Mouse (Mus musculus): ENCODE data around the gene Larp1. TPM values are rescaled to one million over a fixed set of nuclear protein-coding genes. Genes with fewer than 3 reads are reported as not detected.

Gene Larp1
- polyA plus RNA-seq, 1 experiment from 2014 or later = 18.5 TPM

GRCm38 (mm10) chr11:58018701-58019100 is 9.8 kb downstream of the Larp1 start:
- H3K9me3 ChIP-seq (ENCODE audit: control insufficient read depth, low read length) = no peaks in the 10 kb centered on the region
- H3K36me3 ChIP-seq (ENCODE audit: control insufficient read depth, insufficient read depth) = no peaks in the 10 kb centered on the region
- no peak overlapping the region for H3K27ac ChIP-seq (ENCODE audit: low read length)
- H3K4me3 ChIP-seq (replicated peaks; ENCODE audit: low read length) = no peak overlapping the region
- H3K4me1 ChIP-seq (replicated peaks; ENCODE audit: control insufficient read depth, insufficient read depth, low read length) = peaks cover 25% of the 10 kb centered on the region
- ATAC-seq = no peak
- no peak overlapping the region for H3K4me2 ChIP-seq (ENCODE audit: low read length)
- H3K9ac ChIP-seq (replicated peaks; ENCODE audit: low read depth, low read length) = no peak overlapping the region
- 89% methylated on average over 4 of the region's 4 CpGs for WGBS
- H3K27me3 ChIP-seq (replicated peaks; ENCODE audit: control insufficient read depth, insufficient read depth, low read length) = no peaks in the 10 kb centered on the region

GRCm38 (mm10) chr11:58021095-58021494 is 12.2 kb downstream of the Larp1 start:
- ATAC-seq = no peak
- Histone ChIP-seq H3K36me3 (ENCODE audit: control insufficient read depth, insufficient read depth) (no peaks in the 10 kb centered on the region), H3K9ac (replicated peaks; ENCODE audit: low read depth, low read length) (no peak overlapping the region), H3K27ac (ENCODE audit: low read length) (no peak overlapping the region), H3K27me3 (replicated peaks; ENCODE audit: control insufficient read depth, insufficient read depth, low read length) (no peaks in the 10 kb centered on the region), H3K9me3 (ENCODE audit: control insufficient read depth, low read length) (no peaks in the 10 kb centered on the region), H3K4me2 (ENCODE audit: low read length) (no peak overlapping the region), H3K4me3 (replicated peaks; ENCODE audit: low read length) (no peak overlapping the region), H3K4me1 (replicated peaks; ENCODE audit: control insufficient read depth, insufficient read depth, low read length) (peaks cover 25% of the 10 kb centered on the region)
- WGBS = 72% methylated on average over 1 of the region's 1 CpGs

GRCm38 (mm10) chr11:58021618-58022017 is 12.8 kb downstream of the Larp1 start:
- WGBS = 69% methylated on average over 2 of the region's 2 CpGs
- H3K36me3 ChIP-seq (ENCODE audit: control insufficient read depth, insufficient read depth) = no peaks in the 10 kb centered on the region
- H3K27me3 ChIP-seq (replicated peaks; ENCODE audit: control insufficient read depth, insufficient read depth, low read length) = no peaks in the 10 kb centered on the region
- ATAC-seq = no peak
- peaks cover 20% of the 10 kb centered on the region for H3K4me1 ChIP-seq (replicated peaks; ENCODE audit: control insufficient read depth, insufficient read depth, low read length)
- no peaks in the 10 kb centered on the region for H3K9me3 ChIP-seq (ENCODE audit: control insufficient read depth, low read length)
- no peak overlapping the region for H3K27ac ChIP-seq (ENCODE audit: low read length)
- H3K4me3 ChIP-seq (replicated peaks; ENCODE audit: low read length) = no peak overlapping the region
- no peak overlapping the region for H3K4me2 ChIP-seq (ENCODE audit: low read length)
- H3K9ac ChIP-seq (replicated peaks; ENCODE audit: low read depth, low read length) = no peak overlapping the region

- Histone ChIP-seq H3K4me1 (replicated peaks; ENCODE audit: control insufficient read depth, insufficient read depth, low read length) (peaks cover 5% of the 10 kb centered on the region), H3K27ac (ENCODE audit: low read length) (no peak overlapping the region), H3K9ac (replicated peaks; ENCODE audit: low read depth, low read length) (no peak overlapping the region), H3K9me3 (ENCODE audit: control insufficient read depth, low read length) (no peaks in the 10 kb centered on the region), H3K4me2 (ENCODE audit: low read length) (no peak overlapping the region), H3K27me3 (replicated peaks; ENCODE audit: control insufficient read depth, insufficient read depth, low read length) (no peaks in the 10 kb centered on the region), H3K4me3 (replicated peaks; ENCODE audit: low read length) (no peak overlapping the region), H3K36me3 (ENCODE audit: control insufficient read depth, insufficient read depth) (no peaks in the 10 kb centered on the region)
- no peak for ATAC-seq
- WGBS = 100% methylated on average over 1 of the region's 1 CpGs
Observed at GRCm38 (mm10) chr11:58024271-58024670, 15.4 kb downstream of the Larp1 start.

GRCm38 (mm10) chr11:58024671-58025070 is 15.8 kb downstream of the Larp1 start:
- no peak for ATAC-seq
- Histone ChIP-seq H3K27ac (ENCODE audit: low read length) (no peak overlapping the region), H3K9me3 (ENCODE audit: control insufficient read depth, low read length) (no peaks in the 10 kb centered on the region), H3K36me3 (ENCODE audit: control insufficient read depth, insufficient read depth) (no peaks in the 10 kb centered on the region), H3K27me3 (replicated peaks; ENCODE audit: control insufficient read depth, insufficient read depth, low read length) (no peaks in the 10 kb centered on the region), H3K4me1 (replicated peaks; ENCODE audit: control insufficient read depth, insufficient read depth, low read length) (peaks cover 5% of the 10 kb centered on the region), H3K4me2 (ENCODE audit: low read length) (no peak overlapping the region), H3K4me3 (replicated peaks; ENCODE audit: low read length) (no peak overlapping the region), H3K9ac (replicated peaks; ENCODE audit: low read depth, low read length) (no peak overlapping the region)
- 94% methylated on average over 2 of the region's 2 CpGs for WGBS

GRCm38 (mm10) chr11:58025881-58026280 is 17.0 kb downstream of the Larp1 start:
- H3K27me3 ChIP-seq (replicated peaks; ENCODE audit: control insufficient read depth, insufficient read depth, low read length) = no peaks in the 10 kb centered on the region
- H3K4me1 ChIP-seq (replicated peaks; ENCODE audit: control insufficient read depth, insufficient read depth, low read length) = peaks cover 1% of the 10 kb centered on the region
- ATAC-seq = no peak
- no peak overlapping the region for H3K9ac ChIP-seq (replicated peaks; ENCODE audit: low read depth, low read length)
- H3K27ac ChIP-seq (ENCODE audit: low read length) = no peak overlapping the region
- H3K4me2 ChIP-seq (ENCODE audit: low read length) = no peak overlapping the region
- WGBS = 93% methylated on average over 4 of the region's 4 CpGs
- H3K9me3 ChIP-seq (ENCODE audit: control insufficient read depth, low read length) = no peaks in the 10 kb centered on the region
- no peaks in the 10 kb centered on the region for H3K36me3 ChIP-seq (ENCODE audit: control insufficient read depth, insufficient read depth)
- no peak overlapping the region for H3K4me3 ChIP-seq (replicated peaks; ENCODE audit: low read length)

GRCm38 (mm10) chr11:58026337-58026736 is 17.5 kb downstream of the Larp1 start:
- ATAC-seq = no peak
- H3K4me1 ChIP-seq (replicated peaks; ENCODE audit: control insufficient read depth, insufficient read depth, low read length) = no peaks in the 10 kb centered on the region
- WGBS = 65% methylated on average over 3 of the region's 3 CpGs

GRCm38 (mm10) chr11:58026860-58027259 is 18.0 kb downstream of the Larp1 start:
- H3K27ac ChIP-seq (ENCODE audit: low read length) = no peak overlapping the region
- no peak overlapping the region for H3K4me3 ChIP-seq (replicated peaks; ENCODE audit: low read length)
- no peaks in the 10 kb centered on the region for H3K36me3 ChIP-seq (ENCODE audit: control insufficient read depth, insufficient read depth)
- no peak for ATAC-seq
- 47% methylated on average over 1 of the region's 1 CpGs for WGBS
- no peak overlapping the region for H3K9ac ChIP-seq (replicated peaks; ENCODE audit: low read depth, low read length)
- H3K27me3 ChIP-seq (replicated peaks; ENCODE audit: control insufficient read depth, insufficient read depth, low read length) = no peaks in the 10 kb centered on the region
- H3K9me3 ChIP-seq (ENCODE audit: control insufficient read depth, low read length) = no peaks in the 10 kb centered on the region
- H3K4me1 ChIP-seq (replicated peaks; ENCODE audit: control insufficient read depth, insufficient read depth, low read length) = no peaks in the 10 kb centered on the region
- H3K4me2 ChIP-seq (ENCODE audit: low read length) = no peak overlapping the region

More at GRCm38 (mm10) chr11:58026337-58026736, 17.5 kb downstream of the Larp1 start:
- Histone ChIP-seq H3K27ac (ENCODE audit: low read length) (no peak overlapping the region), H3K4me2 (ENCODE audit: low read length) (no peak overlapping the region), H3K4me3 (replicated peaks; ENCODE audit: low read length) (no peak overlapping the region), H3K27me3 (replicated peaks; ENCODE audit: control insufficient read depth, insufficient read depth, low read length) (no peaks in the 10 kb centered on the region), H3K36me3 (ENCODE audit: control insufficient read depth, insufficient read depth) (no peaks in the 10 kb centered on the region), H3K9me3 (ENCODE audit: control insufficient read depth, low read length) (no peaks in the 10 kb centered on the region), H3K9ac (replicated peaks; ENCODE audit: low read depth, low read length) (no peak overlapping the region)

GRCm38 (mm10) chr11:58028981-58029380 is 20.1 kb downstream of the Larp1 start:
- Histone ChIP-seq H3K36me3 (ENCODE audit: control insufficient read depth, insufficient read depth) (no peaks in the 10 kb centered on the region), H3K27ac (ENCODE audit: low read length) (no peak overlapping the region), H3K4me2 (ENCODE audit: low read length) (no peak overlapping the region), H3K4me3 (replicated peaks; ENCODE audit: low read length) (no peak overlapping the region), H3K27me3 (replicated peaks; ENCODE audit: control insufficient read depth, insufficient read depth, low read length) (no peaks in the 10 kb centered on the region), H3K9ac (replicated peaks; ENCODE audit: low read depth, low read length) (no peak overlapping the region), H3K9me3 (ENCODE audit: control insufficient read depth, low read length) (no peaks in the 10 kb centered on the region), H3K4me1 (replicated peaks; ENCODE audit: control insufficient read depth, insufficient read depth, low read length) (no peaks in the 10 kb centered on the region)
- WGBS = 86% methylated on average over 1 of the region's 1 CpGs
- no peak for ATAC-seq

- Histone ChIP-seq H3K4me3 (replicated peaks; ENCODE audit: low read length) (no peak overlapping the region), H3K27ac (ENCODE audit: low read length) (no peak overlapping the region), H3K4me2 (ENCODE audit: low read length) (no peak overlapping the region), H3K27me3 (replicated peaks; ENCODE audit: control insufficient read depth, insufficient read depth, low read length) (no peaks in the 10 kb centered on the region), H3K4me1 (replicated peaks; ENCODE audit: control insufficient read depth, insufficient read depth, low read length) (no peaks in the 10 kb centered on the region), H3K9ac (replicated peaks; ENCODE audit: low read depth, low read length) (no peak overlapping the region), H3K36me3 (ENCODE audit: control insufficient read depth, insufficient read depth) (no peaks in the 10 kb centered on the region), H3K9me3 (ENCODE audit: control insufficient read depth, low read length) (no peaks in the 10 kb centered on the region)
- ATAC-seq = no peak
- 88% methylated on average over 2 of the region's 2 CpGs for WGBS
Observed at GRCm38 (mm10) chr11:58029869-58030268, 21.0 kb downstream of the Larp1 start.
